Mouse (Mus musculus) 416B (cell line): ENCODE data around the gene B4galt5.

ENCODE experiments used
- DNase-seq: peaks from one replicate; pipeline ENCODE4 v3.0.0; 2011; ENCODE audit warnings: low read depth

B4galt5 gene

DNA sequence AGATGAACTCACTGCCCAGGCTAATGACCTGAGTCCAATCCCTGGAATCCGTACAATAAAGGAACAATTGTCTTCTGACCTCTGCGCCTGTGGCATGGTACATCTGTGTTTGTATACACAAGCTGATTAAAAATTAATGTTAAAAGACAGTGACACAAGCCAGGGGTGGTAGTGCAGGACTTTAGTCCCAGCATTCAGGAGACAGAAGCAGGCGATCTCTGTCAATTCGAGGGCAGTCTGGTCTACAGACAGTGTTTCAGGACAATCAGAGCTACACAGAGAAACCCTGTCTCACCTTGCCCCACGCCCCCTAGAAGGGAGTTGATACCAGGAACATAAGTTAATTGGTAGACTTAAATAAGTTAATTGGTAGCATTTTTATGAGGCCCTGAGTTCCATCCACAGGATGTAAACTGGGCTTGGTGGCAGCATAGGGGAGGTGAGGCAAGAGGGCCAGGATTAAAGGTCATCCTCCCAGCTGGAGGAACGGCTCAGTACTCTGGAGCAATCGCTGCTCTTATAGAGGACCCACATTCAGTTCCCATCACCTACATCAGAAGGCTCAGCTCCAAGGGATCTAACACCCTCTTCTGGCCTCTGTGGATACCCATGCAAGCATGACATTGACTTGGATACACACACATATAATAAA is 16.5 kb downstream of the B4galt5 start:
- no peak for DNase-seq

DNA sequence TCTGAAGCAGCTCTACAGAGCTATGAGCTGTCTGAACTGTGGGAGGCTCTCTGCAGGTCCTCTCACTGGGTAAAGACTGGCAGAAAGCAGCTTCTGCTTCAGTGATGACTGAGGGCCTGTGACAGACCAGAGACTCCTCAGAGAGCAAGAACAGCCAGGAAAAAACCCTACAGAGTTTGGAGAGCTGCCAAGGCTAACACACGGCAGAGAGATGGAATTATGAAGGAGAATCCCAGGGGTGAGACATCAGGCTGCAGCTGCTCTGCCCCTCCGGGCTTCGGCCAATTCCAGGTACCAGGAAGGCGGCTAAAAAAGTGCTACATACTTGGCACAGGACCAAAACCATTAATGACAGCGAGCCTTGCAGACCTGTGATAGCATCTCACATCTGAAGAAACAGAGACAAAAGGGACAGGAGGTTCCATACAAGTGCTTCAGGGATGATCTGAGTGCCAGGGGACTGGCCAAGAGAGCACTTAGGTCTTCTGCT is 17.5 kb downstream of the B4galt5 start:
- DNase-seq, result peak; percentile 24

DNA sequence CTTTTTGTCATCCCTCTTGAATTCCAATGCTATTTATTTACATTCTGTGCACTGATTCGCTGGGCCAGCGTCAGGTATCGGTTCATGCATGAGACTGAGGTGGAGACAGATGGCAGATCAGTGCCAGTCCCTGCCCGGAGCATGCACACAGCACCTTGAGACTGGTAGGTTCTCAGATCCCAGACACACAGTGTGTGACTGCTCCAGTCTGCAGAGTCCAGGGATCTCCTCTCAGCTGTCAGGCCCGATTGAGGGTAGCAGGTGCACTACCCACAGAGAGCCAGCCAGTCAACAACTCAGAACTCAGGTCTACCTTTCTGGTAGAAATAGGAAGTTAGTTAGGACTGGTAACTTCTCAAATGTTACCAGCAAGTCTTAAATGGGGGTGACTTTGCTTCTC is 18.4 kb downstream of the B4galt5 start:
- no peak for DNase-seq

DNA sequence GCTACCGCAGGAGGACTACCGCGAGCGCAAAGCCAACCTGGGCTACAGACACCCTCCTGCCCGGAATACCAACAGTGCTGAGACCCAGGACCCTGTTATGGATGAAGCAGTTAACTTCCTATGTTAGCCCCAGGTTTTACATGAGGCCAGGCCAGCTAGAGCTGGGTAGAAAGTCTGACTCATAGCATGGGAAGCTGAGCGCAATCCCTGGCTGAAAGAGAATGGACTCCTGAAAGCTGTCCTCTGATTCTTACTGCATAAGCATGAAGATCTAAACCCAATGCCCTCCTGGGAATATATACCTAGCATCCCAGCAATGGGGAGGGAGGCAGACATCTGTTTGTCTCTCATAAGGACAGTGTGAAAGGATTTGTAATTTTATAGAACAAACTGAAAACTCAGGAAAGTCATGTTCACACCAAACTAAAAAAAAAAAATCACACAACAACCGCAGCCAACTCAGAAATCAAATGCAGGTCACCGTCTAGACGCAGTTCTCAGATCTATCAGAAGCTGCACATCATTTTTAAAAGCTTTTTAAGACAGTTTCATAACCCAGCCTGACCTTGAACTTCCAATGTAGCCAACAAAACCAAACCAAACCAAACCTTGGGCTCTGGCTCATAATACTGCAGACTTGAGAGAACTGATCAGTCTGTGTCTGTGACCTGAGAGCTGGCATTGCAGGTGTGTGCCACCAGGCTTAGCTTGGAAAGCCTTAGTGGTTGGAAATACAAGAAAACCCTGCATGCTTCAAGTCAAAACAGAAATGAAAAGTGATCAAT is 19.3 kb downstream of the B4galt5 start:
- peak; percentile 36 for DNase-seq

GRCm38 (mm10) chr2:167328340-167328739 is 20.6 kb downstream of the B4galt5 start:
- no peak for DNase-seq

- no peak for DNase-seq
These were observed 22.4 kb downstream of the B4galt5 start for GRCm38 (mm10) chr2:167326582-167326981.

- DNase-seq, result no peak
These were observed 24.6 kb downstream of the B4galt5 start for GRCm38 (mm10) chr2:167324151-167324930.

GRCm38 (mm10) chr2:167323116-167323515 is 25.9 kb downstream of the B4galt5 start:
- DNase-seq, result no peak

GRCm38 (mm10) chr2:167321372-167321771 is 27.6 kb downstream of the B4galt5 start:
- no peak for DNase-seq

DNA sequence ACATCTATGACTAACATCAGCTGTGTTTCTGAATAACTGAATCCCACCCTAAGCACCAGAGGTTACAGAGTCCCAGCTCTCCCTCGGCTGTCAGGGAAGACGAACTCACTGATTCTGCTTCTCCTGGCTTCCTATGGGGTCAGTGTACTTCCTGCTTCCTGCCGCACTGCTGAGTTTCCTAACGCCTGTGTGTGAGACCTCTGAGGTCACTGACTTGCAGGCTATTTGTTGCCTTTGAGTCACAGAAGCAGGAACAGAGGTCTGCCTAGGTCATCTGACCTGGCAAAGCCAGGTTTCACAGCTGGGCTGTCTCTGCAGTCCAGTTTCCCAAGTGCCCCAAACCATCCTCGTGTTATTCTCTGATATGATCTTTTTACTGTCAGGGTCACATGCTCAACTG is 30.0 kb downstream of the B4galt5 start:
- peak; percentile 88 for DNase-seq

- DNase-seq, result no peak
These were observed 32.2 kb downstream of the B4galt5 start for GRCm38 (mm10) chr2:167316724-167317187.

GRCm38 (mm10) chr2:167314491-167314890 is 34.5 kb downstream of the B4galt5 start:
- no peak for DNase-seq

DNA sequence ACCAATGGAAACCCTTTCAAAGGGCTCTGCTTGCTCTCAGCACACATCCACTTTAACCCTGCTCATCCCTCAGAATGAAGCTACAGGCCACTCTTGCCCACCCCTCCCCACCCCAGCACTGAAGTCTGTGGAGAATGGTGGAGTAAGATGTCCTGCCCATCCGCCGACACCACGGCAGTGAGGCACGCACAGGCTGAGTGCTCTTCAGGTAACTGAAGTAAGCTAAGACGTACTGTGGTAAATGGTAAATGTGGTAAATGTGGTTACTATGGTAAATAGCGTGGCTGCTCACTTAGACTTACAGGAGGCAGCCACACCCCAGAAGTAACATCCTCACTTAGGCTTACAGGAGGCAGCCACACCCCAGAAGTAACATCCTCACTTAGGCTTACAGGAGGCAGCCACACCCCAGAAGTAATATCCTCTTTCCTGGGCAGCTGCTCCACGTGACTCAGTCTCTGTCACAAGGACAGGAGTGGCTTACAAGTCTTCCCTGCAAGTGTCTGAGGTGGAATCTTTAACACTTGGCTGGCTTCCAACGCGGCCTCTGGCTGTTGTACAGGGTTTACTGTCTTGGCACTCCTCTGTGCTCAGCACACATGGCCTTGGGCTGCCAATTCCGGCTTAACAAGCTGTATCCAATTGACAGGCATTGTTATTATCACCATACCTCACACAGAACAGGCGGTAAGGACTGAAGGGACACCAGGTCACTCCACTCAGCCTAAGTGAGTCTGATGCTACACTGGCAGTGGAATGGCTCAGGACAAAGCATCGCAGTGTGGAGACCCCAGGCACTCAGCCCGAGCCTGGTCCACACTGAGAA is 35.3 kb downstream of the B4galt5 start:
- peak; percentile 87 for DNase-seq

DNA sequence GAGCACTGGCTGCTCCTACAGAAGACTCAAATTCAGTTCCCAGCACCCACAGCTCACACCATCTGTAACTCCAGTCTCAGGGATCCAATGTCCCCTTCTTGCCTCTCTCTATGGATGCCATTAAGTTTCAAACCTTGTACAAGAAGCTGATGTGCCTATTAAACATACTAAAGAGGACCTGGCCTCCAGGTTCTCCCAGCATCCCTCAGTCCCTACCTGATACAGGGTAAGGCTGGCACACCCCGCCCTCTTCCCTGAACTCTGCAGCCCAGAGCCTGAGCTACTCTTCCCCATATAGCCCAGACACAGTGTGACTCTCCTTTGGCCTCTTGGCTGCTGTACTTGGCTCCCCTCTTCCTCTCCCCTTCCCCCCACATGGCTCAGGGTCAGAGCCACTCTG is 38.9 kb downstream of the B4galt5 start:
- DNase-seq, result no peak

DNA sequence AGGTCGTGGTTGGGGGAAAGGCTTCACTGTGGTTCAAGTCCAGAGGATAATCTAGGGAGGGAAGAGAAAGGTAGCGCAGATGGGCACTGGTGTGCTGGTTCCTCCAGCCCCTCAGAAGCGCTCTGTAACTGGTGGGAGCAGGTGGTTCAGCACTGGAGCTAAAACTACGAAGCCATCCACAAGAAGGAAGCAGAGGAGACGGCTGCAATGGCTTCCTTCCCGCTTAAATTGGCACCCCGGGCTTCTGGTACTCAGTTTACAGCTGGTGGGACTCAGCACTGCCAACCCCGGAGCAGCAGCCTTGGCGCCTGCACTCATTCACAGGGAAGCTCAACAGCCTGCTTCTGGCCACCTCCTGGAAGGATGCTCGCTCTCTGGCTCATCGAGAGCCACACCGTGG is 39.7 kb downstream of the B4galt5 start:
- no peak for DNase-seq

GRCm38 (mm10) chr2:167307716-167308115 is 41.3 kb downstream of the B4galt5 start:
- DNase-seq, result no peak

- no peak for DNase-seq
These were observed 42.1 kb downstream of the B4galt5 start for GRCm38 (mm10) chr2:167306626-167307541.

DNA sequence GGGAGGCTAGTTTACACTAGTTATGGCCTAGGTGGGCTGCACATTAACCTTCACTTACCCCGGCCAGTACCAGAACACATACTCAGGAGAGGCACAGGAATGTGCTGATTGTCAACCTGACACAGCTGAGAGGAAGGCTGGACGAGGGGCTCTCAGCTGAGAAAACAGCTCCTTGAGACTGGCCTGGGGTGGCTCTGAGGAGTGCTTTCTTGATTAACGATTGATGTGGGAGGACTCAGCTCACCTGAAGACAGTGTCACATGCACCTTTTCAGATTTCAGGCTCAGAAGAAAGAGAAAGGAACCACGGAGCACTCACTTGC is 42.7 kb downstream of the B4galt5 start:
- no peak for DNase-seq

GRCm38 (mm10) chr2:167305382-167306272 is 43.4 kb downstream of the B4galt5 start:
- no peak for DNase-seq
